Mouse (Mus musculus) midbrain, embryonic 12.5 days (tissue): ENCODE results near the gene Tmem39b. TPM values are rescaled to one million over a fixed set of nuclear protein-coding genes. Genes with fewer than 3 reads are reported as not detected.
"Not testable (repeated sequence)": the region's sequence is repeated elsewhere in the genome, so short reads cannot be mapped to it uniquely, and the experiment has no call there.

Experiments used
- ATAC-seq: fragments of 200-750 bp; cut with Nextera tagmentation; 2 replicates; pipeline ENCODE4 v1.8.0; 2017; ENCODE audit warnings: low read depth, moderate TSS enrichment, moderate library complexity; ENCODE audit not compliant: low FRiP score
- H3K27ac ChIP-seq: fragments of 300-500 bp; sonication (generic); replicated peaks from 2 replicates; pipeline ENCODE4 v1.5.1; 2016; ENCODE audit warnings: mild to moderate bottlenecking
- H3K27me3 ChIP-seq: fragments of 300-500 bp; sonication (generic); 2 replicates; pipeline ENCODE4 v1.6.1; 2016; ENCODE audit warnings: mild to moderate bottlenecking
- H3K36me3 ChIP-seq: fragments of 300-500 bp; sonication (generic); 2 replicates; pipeline ENCODE4 v1.6.1; 2016
- H3K4me1 ChIP-seq: fragments of 300-500 bp; sonication (generic); 2 replicates; pipeline ENCODE4 v1.6.1; 2016
- H3K4me2 ChIP-seq: fragments of 300-500 bp; sonication (generic); replicated peaks from 2 replicates; pipeline ENCODE4 v1.6.1; 2016; ENCODE audit warnings: mild to moderate bottlenecking, moderate library complexity
- H3K4me3 ChIP-seq: fragments of 300-500 bp; sonication (generic); 2 replicates; pipeline ENCODE4 v1.5.1; 2016; ENCODE audit warnings: mild to moderate bottlenecking
- H3K9ac ChIP-seq: fragments of 300-500 bp; sonication (generic); replicated peaks from 2 replicates; pipeline ENCODE4 v1.6.1; 2016; ENCODE audit warnings: mild to moderate bottlenecking, moderate library complexity
- H3K9me3 ChIP-seq: fragments of 300-500 bp; sonication (generic); 2 replicates; pipeline ENCODE4 v1.6.1; 2016; ENCODE audit warnings: mild to moderate bottlenecking
- WGBS: fragments of 180-500 bp; shearing (Covaris S2); methylation state at CpG from one replicate; pipeline ENCODE4 v1.1.7; 2016; 5-methylcytosine and 5-hydroxymethylcytosine counted together
- polyA plus RNA-seq: library from polyadenylated mRNA; unstranded; fragments of >200 nt; fragmentation: Nextera tagmentation; extraction: Ambion mirVana; gene quantifications from 2 replicates; pipeline ENCODE4 v1.2.1, GENCODE M21; 2016

The Tmem39b gene
- polyA plus RNA-seq, result 17.3 and 21.9 TPM in 2 replicates

DNA sequence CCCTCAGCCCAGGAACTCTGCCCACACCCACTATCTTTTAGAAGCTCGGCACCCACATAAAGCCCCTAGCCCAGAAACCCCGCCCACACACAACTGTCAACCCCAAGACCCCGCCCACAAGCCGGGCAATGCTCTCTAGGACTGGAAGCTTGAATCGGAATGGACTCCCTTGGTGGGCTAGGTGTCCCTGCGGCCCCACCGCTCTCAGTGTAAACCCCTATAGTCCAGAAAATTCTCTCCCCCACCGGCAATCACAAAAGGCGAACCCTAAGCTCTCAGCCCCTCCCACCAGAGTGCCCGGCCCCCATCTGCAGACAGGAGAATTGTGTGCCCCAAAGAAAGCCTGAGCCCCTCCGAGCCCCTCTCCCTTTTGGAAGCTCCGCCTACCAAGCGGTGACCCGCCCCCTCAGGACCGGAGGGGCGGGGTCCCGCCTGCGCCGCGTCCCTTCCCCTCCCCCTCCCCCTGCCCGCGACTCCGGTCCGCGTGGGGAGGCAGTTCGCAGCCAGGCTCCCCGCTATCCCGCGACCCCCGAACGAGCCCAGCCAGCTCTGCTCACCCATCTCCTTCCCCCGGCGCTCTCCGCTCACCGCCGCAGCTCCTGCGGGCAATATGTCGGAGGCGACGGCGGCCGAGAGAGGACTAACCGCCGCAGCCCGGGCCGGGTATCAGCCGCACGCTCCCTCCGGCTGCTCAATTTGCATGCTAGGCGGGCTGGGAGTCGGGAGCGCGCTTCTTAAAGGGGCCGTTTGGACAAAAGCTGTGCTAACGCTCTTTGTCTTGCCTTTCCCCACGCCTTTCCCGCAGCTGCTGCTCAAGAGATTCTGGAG lies at the start of gene Tmem39b:
Gene Tmem39b (minus strand): TSS at position 681 of the 828 bp plus-strand sequence.
- Histone ChIP-seq H3K9me3 (no peaks in the 10 kb centered on the region), H3K36me3 (peaks cover 29% of the 10 kb centered on the region), H3K27me3 (no peaks in the 10 kb centered on the region), H3K27ac (peak within 1 kb of the TSS; percentile 96), H3K4me2 (peak within 1 kb of the TSS; percentile 66), H3K4me3 (peak within 1 kb of the TSS; percentile 66), H3K4me1 (peaks cover 18% of the 10 kb centered on the region), H3K9ac (peak within 1 kb of the TSS; percentile 74)
- peak; percentile 88 for ATAC-seq
- WGBS, result under 1% methylated on average over 55 of the region's 57 CpGs

DNA sequence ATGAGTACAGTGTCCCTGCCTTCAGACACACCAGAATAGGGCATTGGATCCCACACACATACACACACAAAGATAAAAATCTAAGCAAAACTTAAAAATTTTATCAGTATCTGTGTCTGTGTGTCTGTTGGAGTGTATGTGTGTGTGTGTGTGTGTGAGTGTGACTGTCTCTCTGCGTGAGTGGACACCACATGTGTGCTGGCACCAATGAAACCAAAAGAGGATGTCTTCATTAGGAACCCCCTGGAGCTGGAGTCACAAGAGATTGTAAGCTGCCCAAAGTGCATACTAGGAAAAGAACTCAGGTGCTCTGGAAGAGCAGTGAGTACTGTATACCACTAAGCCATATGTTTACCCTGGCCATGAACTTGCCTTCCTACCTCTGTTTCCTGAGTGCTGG lies 49.5 kb upstream of the Tmem39b start:
- 84% methylated on average over 1 of the region's 1 CpGs for WGBS
- Histone ChIP-seq H3K36me3 (no peaks in the 10 kb centered on the region), H3K4me3 (no peak overlapping the region), H3K9me3 (no peaks in the 10 kb centered on the region), H3K4me1 (peaks cover 9% of the 10 kb centered on the region), H3K4me2 (no peak overlapping the region), H3K9ac (no peak overlapping the region), H3K27me3 (no peaks in the 10 kb centered on the region), H3K27ac (no peak overlapping the region)
- ATAC-seq, result no peak

DNA sequence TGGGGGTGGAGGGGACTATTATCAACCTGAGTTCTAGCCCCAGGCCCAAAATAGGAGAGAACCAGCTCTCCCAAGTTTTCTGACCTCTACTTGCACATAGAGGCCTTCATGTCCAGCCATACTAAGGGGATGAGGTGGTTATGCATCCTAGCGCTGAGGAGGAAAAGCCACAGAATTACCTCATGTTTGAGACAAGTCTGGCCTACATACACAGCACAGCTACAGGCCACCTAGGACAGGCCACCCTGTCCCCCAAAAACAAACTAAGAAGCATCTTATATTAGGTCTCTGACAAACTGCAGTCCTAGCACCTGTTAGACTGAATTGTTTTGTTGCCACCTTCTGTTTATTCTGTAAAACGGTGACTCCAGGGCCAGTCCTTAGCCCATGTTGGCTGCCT lies 46.9 kb upstream of the Tmem39b start:
- peak overlapping the region; percentile 51 for H3K4me2 ChIP-seq
- H3K27ac ChIP-seq, result peak overlapping the region; percentile 99
- no peaks in the 10 kb centered on the region for H3K36me3 ChIP-seq
- peak overlapping the region; percentile 81 for H3K9ac ChIP-seq
- H3K4me1 ChIP-seq, result peaks cover 24% of the 10 kb centered on the region
- WGBS, result 46% methylated on average over 2 of the region's 2 CpGs
- no peak for ATAC-seq
- no peaks in the 10 kb centered on the region for H3K27me3 ChIP-seq
- peak overlapping the region; percentile 100 for H3K4me3 ChIP-seq
- H3K9me3 ChIP-seq, result no peaks in the 10 kb centered on the region

DNA sequence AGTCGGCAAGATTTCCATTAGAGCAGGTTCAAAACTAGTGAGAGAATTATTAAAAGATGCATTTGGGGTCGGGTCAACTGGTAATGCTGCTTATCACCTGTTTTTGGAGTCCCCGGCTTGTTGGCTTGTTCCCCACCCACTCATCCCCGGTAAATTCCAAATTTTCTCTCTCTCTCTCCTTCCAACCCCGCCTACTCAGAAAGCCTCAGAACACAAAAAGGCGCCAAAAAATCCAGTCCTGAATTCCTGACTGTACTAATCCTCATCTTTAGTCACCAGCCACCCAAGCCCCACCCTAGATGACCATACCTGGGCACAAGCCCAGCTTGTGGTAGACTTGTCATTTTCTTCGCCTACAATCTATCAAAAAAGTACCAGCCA lies 46.4 kb upstream of the Tmem39b start:
- WGBS, result 8% methylated on average over 7 of the region's 7 CpGs
- peak overlapping the region; percentile 51 for H3K4me2 ChIP-seq
- H3K27me3 ChIP-seq, result no peaks in the 10 kb centered on the region
- H3K9ac ChIP-seq, result peak overlapping the region; percentile 81
- H3K4me3 ChIP-seq, result peak overlapping the region; percentile 100
- H3K36me3 ChIP-seq, result no peaks in the 10 kb centered on the region
- no peak for ATAC-seq
- peak overlapping the region; percentile 99 for H3K27ac ChIP-seq
- peaks cover 26% of the 10 kb centered on the region for H3K4me1 ChIP-seq
- no peaks in the 10 kb centered on the region for H3K9me3 ChIP-seq

DNA sequence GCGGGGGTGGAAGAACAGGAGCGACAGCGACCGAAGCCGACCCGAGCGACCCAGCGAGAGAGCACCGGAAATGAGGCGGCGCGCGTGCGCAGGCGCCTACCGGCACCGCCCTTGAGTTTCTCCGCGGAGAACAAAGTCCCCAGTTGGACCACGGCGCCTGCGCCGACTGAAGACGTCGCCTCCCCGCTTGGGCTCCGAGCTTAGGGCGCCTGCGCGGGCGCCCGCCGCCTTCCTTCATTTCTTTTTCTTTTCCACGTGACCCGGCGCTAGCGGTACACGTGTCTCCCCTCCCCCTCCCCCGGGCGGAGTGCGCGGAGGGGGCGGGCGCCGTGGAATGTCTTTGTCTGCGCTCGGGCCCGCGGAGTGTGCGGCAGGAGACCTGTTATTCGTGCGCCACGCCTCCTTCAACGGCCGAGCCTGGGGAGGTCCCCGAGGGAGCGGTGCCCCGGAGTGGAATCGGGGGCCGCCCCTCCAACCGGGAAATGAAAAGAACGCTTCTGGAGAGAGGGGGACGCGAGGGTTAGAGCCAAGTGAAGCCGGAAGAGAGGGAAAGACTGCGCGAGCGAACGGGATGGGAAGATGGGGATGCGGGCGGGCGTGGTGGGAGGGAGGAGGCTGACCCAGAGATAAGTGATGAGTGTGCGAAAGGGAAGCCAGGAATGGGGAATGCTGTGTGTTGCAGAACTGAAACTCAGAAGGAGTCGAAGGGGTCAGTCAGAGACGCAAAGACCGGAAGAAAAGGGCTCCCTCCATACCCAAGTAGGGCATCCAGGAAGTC lies 45.8 kb upstream of the Tmem39b start, which contains the start of gene Khdrbs1:
Gene Khdrbs1 (minus strand): TSS at position 72 of the 778 bp plus-strand sequence.
- H3K9ac ChIP-seq, result peak within 1 kb of the TSS; percentile 99
- peak; percentile 92 for ATAC-seq
- peak within 1 kb of the TSS; percentile 69 for H3K4me2 ChIP-seq
- H3K4me1 ChIP-seq, result peaks cover 27% of the 10 kb centered on the region
- H3K27ac ChIP-seq, result peak within 1 kb of the TSS; percentile 99
- WGBS, result under 1% methylated on average over 76 of the region's 76 CpGs
- no peaks in the 10 kb centered on the region for H3K27me3 ChIP-seq
- H3K4me3 ChIP-seq, result peak within 1 kb of the TSS; percentile 100
- H3K9me3 ChIP-seq, result no peaks in the 10 kb centered on the region
- no peaks in the 10 kb centered on the region; the same call in 1 of the 2 replicates for H3K36me3 ChIP-seq

DNA sequence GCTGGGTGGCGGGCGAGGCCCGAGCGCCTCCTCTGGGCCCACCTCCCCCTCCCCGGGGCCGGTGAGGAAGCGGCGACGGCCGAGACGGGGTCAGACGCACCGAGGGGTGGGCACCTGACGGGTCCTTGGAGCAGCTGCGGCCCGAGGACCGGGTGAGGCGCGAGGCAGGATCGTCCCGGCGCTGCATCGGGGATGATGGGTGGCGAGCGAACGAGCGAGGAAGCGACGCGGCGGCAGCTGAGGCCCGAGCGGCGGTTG lies 45.3 kb upstream of the Tmem39b start:
- whole genome bisulfite sequencing, result under 1% methylated on average over 31 of the region's 34 CpGs
- peak overlapping the region; percentile 69 for H3K4me2 ChIP-seq
- H3K27me3 ChIP-seq, result no peaks in the 10 kb centered on the region
- no peaks in the 10 kb centered on the region; the same call in 1 of the 2 replicates for H3K36me3 ChIP-seq
- H3K4me3 ChIP-seq, result peak overlapping the region; percentile 100
- ATAC-seq, result peak; percentile 77
- peak overlapping the region; percentile 99 for H3K27ac ChIP-seq
- no peaks in the 10 kb centered on the region for H3K9me3 ChIP-seq
- H3K4me1 ChIP-seq, result peaks cover 30% of the 10 kb centered on the region
- peak overlapping the region; percentile 99 for H3K9ac ChIP-seq

DNA sequence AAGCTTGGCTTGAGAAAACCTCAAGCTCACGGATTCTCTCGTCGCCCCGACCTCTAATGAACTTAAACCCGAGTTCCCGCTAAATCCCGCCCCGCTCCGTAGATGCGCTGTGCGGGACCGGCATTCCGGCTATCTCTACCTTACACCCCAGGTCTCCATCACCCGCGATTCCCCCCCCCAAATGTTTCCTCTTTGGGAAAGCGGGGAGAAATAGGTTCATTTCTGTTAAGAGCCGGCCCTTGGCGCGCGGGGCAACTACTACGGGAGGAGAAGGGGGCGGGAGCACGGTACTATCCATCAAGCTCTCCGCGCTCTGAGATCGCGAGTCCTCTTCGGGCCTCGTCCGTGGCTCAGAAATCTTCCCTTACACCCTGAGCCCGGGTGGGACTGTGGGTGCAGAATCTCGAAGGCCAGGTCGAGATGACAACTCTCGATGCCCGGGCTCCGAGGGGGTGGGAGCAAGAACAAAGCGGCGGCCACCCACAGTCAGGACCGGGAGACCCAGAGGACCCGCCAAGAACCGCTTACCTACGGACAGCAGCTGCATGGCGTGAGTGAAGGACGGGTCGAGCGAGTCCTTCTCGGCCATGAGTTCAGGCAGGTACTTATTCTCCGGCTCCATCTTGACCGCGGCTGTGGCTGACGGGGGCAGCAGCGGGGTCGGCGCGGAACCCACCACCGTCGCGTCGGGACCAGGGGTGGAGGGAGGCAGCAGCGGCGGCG lies 44.8 kb upstream of the Tmem39b start:
- H3K9me3 ChIP-seq, result no peaks in the 10 kb centered on the region
- H3K27ac ChIP-seq, result peak overlapping the region; percentile 99
- peak; percentile 2; the same call in 1 of the 2 replicates for ATAC-seq
- no peaks in the 10 kb centered on the region; the same call in 1 of the 2 replicates for H3K36me3 ChIP-seq
- under 1% methylated on average over 57 of the region's 62 CpGs for WGBS
- no peaks in the 10 kb centered on the region for H3K27me3 ChIP-seq
- H3K4me2 ChIP-seq, result peak overlapping the region; percentile 69
- peak overlapping the region; percentile 99 for H3K9ac ChIP-seq
- peaks cover 30% of the 10 kb centered on the region for H3K4me1 ChIP-seq
- peak overlapping the region; percentile 100 for H3K4me3 ChIP-seq

DNA sequence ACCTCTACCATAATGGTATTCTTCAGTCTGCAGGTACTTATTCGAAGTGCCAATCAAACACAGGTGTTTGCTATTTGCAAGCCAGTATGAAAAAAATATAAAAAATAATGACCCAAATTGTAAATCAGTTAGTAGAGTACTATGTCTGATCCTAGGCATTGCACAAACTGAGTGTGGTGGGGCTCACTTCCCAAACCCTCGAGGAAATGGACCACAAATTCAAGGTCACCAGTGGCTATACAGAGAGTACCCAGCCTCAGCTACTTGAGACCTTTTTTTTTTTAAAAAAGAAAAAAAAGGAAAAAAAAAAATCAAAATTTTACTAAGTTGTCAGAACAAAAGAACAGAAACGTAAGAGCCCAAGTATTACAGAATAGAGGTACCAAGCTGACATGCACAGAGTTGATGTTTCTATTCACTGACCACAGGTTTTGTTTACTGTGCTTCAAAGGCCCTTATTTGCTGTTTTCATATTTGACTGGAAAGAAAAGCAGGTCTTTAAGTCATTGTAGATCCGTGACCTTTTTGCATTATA lies 42.5 kb upstream of the Tmem39b start:
- no peaks in the 10 kb centered on the region for H3K9me3 ChIP-seq
- H3K4me1 ChIP-seq, result peaks cover 30% of the 10 kb centered on the region
- H3K36me3 ChIP-seq, result peaks cover 5% of the 10 kb centered on the region; the same call in 1 of the 2 replicates
- no peak overlapping the region for H3K9ac ChIP-seq
- H3K4me3 ChIP-seq, result peak overlapping the region; percentile 20
- no peak for ATAC-seq
- H3K27ac ChIP-seq, result no peak overlapping the region
- peak overlapping the region; percentile 69 for H3K4me2 ChIP-seq
- 79% methylated on average over 4 of the region's 4 CpGs for WGBS
- no peaks in the 10 kb centered on the region for H3K27me3 ChIP-seq

DNA sequence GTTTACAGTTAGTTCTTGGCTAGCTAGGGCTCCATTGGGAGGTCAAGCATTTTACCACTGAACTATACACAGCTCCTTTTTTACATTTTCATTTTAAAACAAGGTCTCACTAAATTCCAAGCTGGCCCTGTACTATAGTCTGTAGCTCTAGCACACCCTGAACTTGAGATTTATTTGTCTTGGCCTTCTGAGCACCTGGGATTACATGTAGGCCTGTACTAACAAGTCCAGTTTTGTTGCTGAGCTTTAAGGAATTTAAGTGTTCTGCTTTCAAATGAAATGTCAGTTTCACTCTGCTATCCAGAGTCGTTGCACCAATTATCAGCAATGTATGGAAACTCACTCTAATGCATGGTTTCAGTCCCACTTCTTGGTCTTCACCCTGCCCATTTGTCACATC lies 39.5 kb upstream of the Tmem39b start:
- H3K4me3 ChIP-seq, result no peak overlapping the region
- H3K36me3 ChIP-seq, result peaks cover 5% of the 10 kb centered on the region; the same call in 1 of the 2 replicates
- 94% methylated on average over 1 of the region's 1 CpGs for WGBS
- H3K4me2 ChIP-seq, result no peak overlapping the region
- no peaks in the 10 kb centered on the region for H3K9me3 ChIP-seq
- no peak overlapping the region for H3K27ac ChIP-seq
- no peak for ATAC-seq
- no peaks in the 10 kb centered on the region for H3K27me3 ChIP-seq
- H3K4me1 ChIP-seq, result peaks cover 21% of the 10 kb centered on the region
- H3K9ac ChIP-seq, result no peak overlapping the region

DNA sequence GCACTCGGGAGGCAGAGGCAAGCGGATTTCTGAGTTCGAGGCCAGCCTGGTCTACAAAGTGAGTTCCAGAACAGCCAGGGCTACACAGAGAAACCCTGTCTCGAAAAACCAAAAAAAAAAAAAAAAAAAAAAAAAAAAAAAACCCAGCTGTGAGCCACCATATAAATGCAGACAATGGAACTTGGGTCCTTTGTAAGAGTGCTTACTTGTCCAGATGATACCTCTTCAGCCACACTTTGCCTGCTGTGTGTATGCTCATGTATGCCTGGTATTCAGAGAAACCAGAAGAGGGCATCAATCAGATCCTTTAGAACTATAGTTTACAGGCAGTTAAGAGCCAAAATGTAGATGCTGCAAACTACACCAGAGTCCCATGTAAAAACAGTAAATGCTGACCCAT lies 38.8 kb upstream of the Tmem39b start:
- H3K4me1 ChIP-seq, result peaks cover 21% of the 10 kb centered on the region
- WGBS, result 100% methylated on average over 3 of the region's 4 CpGs
- H3K9me3 ChIP-seq, H3K36me3 ChIP-seq, H3K27me3 ChIP-seq, H3K4me3 ChIP-seq, H3K27ac ChIP-seq, H3K9ac ChIP-seq, ATAC-seq, H3K4me2 ChIP-seq: not testable (repeated sequence)

DNA sequence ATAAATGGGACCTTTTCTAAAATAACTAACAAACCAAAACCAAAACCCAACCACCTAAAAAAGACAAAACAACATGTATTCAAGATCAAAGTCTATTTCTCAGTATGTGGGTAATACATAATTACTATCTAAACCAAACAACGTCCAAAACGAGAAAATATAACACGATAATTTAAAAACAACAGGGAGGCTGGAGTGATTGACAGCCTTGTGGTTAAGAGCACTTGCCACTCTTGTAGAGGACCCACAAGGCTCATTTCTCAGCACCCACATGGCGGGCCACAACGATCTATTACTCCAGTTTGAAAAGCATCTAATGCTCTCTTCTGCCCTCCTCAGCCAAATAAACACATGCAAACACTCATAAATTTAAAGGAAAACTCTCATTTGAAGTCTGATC lies 34.8 kb upstream of the Tmem39b start:
- peaks cover 41% of the 10 kb centered on the region for H3K36me3 ChIP-seq
- H3K4me1 ChIP-seq, result no peaks in the 10 kb centered on the region
- no peak overlapping the region for H3K4me2 ChIP-seq
- 89% methylated on average over 5 of the region's 5 CpGs for WGBS
- no peak overlapping the region for H3K27ac ChIP-seq
- ATAC-seq, result no peak
- H3K4me3 ChIP-seq, result no peak overlapping the region
- no peaks in the 10 kb centered on the region for H3K27me3 ChIP-seq
- no peaks in the 10 kb centered on the region for H3K9me3 ChIP-seq
- no peak overlapping the region for H3K9ac ChIP-seq
